Mouse (Mus musculus) layer of hippocampus, postnatal 36 days (tissue): ENCODE data around the gene Cdh5. TPM values are rescaled to one million over a fixed set of nuclear protein-coding genes. Genes with fewer than 3 reads are reported as not detected.

ENCODE experiments used
- DNase-seq, 2 experiments: peaks; one replicate each; pipeline ENCODE4 v3.0.0; 2022
- total RNA-seq, 2 experiments: library from RNA; stranded (reverse); gene quantifications; 2 replicates each; pipeline ENCODE4 v1.2.3; 2021

Gene Cdh5
- total RNA-seq, 2 experiments from 2014 or later: 8.5 to 9.1 TPM

DNA sequence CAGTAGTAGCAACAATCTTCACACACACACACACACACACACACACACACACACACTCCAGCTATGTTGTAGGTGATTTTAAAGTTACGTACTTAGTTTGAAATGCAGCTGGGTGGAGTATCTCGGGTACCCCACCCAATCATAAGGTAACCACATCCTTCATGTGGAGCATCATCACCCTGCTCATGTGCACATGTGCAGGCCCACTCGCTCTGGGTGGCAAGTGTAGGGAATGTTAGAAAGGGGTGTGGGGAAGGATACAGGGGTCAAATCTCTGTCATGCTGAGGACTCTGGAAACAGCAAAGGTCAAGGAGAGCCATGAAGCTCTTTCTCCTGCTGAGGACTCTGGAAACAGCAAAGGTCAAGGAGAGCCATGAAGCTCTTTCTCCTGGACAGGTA is 34.9 kb downstream of the Cdh5 start:
- no peak for DNase-seq

DNA sequence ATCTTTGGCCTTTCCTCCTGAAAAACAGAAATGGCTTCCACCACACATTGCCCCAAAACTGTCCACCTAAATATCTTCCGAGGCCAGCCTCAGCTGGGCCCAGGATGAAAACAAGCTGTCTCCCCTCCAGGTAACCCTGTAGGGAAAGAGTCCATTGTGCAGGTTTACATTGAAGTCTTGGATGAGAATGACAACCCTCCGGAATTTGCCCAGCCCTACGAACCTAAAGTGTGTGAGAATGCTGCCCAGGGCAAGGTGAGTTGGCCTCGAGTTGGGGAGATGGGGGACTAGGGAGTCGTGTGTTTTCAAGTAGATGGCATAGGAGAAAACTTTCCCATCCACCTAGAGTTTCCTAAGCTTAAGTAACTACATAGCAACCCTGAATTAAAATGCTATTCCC is 36.2 kb downstream of the Cdh5 start:
- no peak for DNase-seq

DNA sequence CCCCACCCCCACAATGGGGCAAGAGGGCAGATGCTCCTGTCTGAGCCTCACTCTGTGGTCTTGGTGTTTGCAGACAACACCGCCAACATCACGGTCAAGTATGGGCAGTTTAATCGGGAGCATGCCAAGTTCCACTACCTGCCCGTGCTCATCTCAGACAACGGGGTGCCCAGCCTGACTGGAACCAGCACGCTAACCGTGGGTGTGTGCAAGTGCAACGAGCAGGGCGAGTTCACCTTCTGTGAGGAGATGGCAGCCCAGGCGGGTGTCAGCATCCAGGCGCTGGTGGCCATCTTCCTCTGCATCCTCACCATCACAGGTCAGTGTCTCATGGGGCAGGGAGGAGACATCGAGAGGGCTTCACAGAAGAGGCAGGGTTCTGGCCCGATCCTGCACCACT is 39.2 kb downstream of the Cdh5 start:
- DNase-seq: no peak

DNA sequence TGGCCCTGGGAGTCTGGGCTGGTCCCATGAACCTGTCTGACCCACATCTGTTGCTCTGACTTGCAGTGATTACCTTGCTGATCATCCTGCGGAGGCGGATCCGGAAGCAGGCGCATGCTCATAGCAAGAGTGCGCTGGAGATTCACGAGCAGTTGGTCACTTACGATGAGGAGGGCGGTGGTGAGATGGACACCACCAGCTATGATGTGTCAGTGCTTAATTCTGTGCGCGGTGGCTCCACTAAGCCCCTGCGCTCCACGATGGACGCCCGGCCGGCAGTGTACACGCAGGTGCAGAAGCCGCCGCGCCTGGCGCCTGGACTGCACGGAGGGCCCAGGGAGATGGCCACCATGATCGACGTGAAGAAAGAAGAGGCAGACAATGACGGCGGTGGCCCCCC is 41.0 kb downstream of the Cdh5 start:
- no peak for DNase-seq

DNA sequence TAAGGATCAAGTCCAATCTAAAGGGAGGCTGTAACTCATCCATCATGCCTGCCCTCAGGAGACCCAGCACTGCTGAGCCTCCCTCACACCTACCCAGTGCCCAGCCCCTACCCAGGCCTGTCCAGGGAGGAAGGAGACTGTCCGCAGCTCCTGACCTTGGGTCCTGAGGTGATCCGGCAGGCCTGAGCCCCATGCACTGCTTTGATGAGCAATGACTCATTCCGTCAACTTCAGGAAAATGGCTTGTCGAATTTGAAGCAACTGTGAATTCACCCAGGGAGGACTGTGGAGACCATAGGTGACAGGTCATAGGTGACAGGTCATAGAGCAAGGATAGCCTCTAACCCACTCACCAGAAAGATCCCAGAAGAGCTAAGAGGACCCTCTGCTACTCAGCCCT is 42.0 kb downstream of the Cdh5 start:
- no peak for DNase-seq

DNA sequence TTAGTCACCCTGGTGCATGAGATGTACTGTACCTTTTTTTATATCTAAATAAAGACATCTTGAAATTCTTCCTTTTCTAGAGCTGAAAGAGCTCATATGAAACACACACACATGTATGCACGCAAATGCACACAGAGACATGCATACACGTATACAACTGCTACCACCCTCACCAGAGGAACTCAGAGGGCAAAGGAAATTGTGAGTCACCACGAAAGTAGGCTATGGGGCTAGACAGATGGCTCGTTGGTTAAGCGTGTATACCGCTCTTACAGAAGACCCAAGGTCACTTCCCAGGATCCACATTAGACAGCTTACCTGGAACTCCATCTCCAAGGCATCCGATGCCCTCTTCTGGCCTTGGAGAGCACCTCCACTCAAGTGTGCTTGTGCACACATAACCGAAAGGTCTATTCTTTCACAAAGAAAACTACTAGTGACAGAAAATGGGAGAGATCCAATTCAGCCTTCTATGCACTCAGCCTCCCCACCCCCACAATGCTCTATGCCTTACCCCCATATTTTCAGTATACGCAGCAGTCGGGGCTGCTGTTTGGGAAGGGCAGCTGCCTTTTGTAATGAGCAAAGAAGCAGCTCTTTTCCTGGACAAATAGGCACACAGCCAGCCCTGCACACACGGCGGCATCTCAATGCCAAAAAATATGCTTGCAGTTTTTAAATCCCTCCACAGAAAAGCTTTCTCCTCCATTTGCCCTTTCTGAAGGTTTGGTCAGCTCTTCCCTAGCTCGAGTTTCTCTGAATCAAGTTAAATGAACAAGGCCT is 43.2 kb downstream of the Cdh5 start:
- DNase-seq: no peak

DNA sequence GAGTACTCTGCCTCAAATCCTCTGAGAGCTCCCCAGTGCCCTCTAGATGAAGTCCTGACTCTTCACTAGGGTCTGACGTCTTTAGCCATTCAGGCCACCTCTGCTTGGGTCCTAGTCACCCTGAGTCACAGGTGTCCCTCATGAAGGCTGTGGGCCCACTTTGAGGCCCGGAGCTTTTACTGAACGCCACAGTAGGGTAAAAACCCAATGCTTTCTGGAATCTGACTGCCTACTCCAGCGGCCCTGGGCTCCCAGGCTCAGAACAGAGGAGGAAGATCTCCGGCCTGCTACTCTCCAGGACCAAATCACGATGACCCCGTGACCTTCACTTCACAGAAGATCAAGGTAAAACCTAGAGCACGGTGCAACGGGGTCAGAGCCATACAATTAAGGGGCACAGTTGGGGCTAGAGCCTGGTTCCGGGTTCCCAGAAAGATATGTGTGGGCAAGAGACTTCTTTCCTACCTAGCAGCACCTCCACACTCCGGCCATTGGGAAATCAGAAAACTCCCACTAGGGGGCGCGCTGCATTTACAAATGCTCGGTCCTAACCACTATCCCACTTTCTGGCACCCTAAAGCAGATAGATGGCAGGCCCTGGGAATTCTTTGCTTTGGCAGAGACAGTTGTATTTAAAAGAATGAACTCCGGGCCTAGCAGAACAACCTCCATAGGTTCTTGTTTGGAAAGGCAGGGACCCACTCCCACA is 44.7 kb downstream of the Cdh5 start:
- DNase-seq: peak; percentile 81

DNA sequence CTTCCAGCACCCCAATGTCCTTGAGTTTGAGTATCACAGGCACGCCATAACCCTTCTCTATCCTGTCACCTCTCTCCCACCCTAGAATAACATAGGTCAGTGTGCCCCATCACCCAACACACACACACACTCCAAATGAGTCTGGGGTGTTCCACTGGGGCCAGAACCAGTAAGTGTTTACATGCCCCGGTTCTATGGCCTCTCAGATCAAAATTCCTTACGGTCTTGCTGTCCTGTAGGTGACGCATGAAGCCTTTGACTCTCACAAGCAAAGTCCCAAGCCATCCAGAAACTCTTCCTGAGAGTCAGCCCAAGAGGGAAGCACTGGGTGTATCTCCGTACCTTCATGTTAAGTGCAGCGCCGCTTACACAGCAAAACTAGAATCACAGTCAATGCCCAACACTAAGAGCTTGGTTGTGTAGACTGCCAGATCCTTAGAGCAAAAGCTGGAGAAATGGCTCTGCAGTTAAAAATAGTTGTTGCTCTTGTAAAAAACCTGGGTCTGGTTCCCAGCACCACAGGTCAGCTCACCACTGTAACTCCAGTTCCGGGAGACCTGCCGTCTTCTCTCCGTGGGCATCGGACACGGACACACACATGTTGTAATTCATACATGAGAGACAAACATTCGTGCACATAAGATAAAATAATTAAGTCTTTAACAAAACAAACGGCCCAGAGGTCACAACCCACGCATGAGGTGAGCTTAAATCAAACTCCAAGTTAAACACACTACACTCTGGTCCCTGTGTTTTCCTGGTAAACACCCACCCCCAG is 45.5 kb downstream of the Cdh5 start:
- DNase-seq: no peak

DNA sequence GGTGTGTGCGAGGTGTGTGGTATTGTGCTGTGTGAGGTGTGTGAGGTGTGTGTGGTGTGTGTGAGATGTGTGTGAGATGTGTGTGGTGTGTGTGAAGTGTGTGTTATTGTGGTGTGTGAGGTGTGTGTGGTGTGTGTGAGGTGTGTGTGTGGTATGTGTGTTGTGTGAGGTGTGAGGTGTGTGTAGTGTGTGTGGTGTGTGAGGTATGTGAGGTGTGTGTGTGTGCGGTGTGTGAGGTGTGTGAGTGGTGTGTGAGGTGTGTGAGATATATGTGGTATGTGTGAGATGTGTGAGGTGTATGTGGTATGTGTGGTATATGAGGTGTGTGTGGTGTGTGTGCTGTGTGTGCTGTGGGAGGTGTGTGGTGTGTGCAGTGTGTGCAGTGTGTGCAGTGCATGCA is 46.5 kb downstream of the Cdh5 start:
- no peak for DNase-seq

DNA sequence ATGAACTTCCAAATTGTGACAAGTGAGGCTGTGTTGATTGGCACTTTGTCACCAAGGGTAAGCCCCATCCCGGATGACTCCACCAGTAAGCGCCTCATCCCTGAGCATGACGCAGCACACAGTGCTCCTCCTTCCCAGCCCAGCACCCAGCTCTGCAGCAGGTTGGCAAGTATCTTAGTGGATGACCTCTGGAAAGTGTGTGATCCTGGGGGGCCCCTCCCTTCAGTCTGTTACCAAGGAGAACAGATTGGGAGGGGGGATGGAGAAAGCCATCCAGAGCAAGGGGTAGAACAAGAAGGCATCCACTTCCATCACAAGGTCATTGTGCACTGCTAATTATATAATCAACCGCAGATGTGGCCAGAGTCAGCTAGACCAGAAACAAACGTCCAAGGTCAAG is 59.3 kb downstream of the Cdh5 start:
- DNase-seq: no peak

DNA sequence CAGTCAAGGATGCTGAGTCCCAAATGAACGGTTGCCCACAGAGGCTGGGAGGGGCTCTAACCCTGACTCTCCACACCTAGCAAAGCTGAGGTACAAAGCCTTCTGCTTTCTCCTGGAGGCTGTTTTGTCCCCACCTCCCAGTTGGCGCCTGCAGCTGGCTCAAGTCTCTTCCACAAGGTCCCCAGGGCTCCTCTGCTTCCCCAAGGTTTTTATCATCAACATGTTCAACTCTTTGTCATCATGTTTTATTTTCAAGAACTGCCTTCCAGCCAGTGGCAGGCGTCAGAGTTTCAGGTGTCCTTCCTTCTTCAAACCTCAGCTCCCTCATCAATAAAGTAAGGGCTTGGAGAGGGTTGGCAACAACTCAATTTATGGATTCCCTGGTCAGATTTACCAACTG is 68.0 kb downstream of the Cdh5 start:
- no peak for DNase-seq

DNA sequence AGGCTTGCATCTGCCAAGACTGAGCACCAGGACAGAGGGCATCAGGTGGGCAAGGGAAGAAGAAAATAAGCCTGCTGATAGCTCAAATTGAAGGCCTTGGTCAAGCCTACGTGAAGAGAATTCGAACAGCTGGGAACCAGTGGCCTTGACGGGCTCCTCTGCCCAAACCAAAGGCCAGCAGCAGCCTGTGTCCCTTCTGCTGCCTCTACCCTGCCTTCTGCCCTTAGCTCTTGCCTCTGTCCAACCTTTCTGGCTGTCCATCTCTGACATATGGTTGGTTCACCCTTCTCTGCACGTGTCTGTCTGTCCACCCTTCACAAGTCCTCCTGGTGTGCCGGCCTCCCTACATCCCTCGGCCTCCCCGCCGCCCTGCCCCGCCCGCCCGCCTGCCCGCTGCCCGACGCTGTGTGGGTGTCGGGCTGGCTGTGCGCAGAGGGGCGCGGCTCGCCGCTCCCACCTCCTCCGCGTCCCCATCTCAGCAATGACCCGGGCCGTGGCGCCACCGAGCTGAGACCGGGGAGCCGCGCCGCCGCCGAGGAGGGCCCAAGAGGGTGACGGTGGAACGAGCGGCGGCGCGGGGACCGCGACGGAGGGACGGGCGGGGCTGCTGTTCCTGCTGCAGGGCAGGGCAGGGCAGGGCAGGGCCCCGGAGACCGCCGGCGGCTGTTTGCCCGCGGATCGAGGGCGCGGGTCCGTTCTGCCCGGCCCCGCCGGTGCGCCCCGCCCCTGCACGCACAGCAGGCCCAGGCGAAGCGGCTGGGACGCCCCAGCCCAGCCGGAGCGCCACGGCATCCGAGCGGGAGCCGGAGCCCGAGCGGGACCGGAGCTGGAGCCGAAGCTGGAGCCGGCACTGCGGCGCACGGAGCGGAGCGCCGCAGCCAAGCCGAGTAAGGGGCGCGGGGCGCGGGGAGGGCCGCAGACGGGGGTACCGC is 69.0 kb downstream of the Cdh5 start, which contains the start of gene Bean1:
Bean1 (plus strand) TSS at position 325 of the 932 bp plus-strand sequence.
- DNase-seq: peak; percentile 30 to 38

DNA sequence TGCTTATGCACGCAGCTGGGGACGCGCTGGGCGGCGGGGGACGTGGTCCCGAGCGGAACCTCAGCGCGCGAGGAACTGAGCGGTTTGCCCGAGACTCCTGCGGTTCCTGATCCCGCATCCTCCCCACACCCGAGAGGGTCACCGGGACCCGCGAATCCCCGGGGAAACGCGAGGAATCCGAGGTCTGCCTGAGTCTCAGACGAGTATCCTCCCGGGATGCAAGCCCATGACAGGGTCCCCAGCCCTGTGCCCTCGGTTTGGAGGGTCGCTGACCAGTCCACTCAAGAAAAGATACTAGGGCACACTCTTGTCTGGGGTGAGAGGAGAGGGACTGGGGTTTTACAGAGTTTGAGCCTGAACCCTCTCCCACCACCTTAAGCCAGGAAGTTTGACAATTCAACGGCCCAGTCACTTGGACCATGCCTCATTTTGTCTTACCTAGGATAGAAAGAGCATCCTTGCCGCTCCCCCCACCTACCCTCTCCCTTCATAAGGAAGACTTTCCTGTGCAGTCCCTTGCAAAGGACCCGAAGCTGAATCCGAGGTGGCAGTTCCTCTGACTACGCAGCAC is 69.7 kb downstream of the Cdh5 start:
- DNase-seq: no peak

DNA sequence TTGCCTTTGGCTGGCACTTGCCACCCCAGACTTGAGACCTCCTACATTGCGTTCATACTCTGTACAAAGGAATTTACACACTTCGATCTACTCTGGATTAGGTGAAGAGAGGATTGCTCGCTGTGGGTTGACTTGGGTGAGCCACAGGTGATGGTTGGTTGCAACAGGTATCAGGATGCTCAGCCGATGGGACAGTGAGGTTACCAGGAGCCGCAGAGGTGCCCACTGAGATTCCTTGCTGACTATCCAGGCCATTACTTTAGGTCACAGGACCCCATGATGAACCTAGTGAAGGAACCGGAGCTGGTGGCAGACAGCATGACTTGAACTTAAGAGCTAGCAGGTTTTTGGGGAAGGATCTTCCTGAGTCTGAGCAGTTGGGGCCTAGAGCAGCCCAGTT is 71.0 kb downstream of the Cdh5 start:
- DNase-seq: no peak

DNA sequence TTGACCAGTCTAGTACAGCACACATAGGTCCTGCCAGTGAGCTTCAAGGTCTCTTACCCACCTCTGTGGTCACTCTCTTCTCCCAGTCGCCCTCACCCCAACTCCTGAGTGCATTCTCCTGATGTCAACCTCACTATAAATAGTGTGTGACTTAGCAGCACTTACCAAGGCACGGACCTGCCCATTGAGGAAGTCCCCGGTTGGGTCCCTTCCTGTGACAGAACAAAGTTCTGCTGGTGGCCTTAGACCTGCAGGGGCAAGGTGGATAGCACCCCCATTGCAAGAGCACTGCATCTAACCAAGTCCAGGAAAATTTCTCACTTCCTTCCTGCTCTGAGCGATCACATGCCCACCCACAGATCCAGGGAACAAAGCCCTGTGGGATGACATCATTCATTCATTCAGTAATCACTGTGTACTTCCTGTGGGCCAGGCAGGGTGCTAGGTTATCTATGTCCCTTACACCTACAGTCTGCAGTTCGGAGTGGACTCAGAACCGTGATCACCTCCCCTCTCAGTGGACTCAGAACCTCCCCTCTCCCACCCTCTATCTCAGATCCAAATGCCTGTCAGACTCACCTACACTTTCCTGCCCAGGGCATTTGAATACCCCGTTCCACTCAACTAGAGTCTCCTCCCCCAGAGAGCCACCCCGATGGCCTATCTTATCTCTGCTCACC is 74.6 kb downstream of the Cdh5 start:
- DNase-seq: no peak

DNA sequence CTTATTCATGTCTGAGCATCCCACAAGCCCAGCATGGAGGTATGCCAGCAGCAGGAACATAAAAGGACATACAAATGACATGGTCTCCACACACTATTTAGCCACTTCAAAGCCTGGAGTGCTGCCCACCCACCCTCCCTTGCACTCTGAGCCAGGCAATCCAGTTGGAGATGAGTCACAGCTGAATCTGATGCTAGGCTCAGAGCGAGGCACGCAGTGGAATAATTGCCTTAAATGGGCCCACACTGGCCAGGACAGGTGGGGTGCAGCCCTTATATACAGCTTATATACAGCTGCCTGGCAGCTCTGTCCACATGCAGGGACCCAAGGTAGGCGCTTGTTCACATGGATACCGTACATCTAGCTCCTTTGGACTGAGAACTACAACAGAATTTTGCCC is 75.6 kb downstream of the Cdh5 start:
- no peak for DNase-seq

DNA sequence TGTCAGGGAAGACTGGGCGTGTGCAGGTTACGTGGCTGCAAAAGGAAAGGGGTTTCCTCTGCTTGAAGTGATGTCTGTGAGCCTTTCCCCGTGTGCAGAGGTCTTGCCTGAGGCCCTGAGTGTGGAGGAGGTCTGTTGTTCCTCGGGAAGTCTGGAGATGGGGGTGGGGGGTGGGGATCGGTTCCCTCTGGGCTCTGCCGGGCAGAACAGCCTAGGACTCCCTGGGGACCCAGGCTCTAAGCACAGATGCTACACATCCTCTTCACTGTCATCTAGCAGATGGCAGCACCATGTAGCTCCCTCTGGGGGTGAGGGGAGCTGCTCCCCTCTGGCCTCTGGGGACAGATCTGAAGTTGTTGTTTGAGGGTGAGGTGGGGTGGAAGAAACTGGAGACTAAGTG is 83.5 kb downstream of the Cdh5 start:
- DNase-seq: no peak

DNA sequence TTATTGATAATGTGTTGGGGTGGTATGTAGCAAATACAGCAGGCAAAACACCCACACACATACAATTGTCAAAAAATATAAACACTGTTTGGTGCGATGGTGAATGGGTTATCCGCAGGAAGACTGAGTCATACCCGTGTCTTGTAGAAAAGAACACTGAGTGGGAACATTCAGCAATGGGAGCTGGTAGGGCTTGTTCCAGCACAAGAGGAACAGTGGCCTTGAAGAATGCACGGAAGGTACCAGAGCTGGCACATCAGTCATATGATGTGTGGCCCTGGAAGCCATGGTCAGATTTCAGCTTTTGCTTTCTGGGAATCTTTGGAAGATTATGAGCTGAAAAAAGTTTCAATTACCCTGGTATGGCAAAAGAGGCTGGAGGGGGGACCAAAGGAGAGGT is 85.4 kb downstream of the Cdh5 start:
- DNase-seq: no peak

DNA sequence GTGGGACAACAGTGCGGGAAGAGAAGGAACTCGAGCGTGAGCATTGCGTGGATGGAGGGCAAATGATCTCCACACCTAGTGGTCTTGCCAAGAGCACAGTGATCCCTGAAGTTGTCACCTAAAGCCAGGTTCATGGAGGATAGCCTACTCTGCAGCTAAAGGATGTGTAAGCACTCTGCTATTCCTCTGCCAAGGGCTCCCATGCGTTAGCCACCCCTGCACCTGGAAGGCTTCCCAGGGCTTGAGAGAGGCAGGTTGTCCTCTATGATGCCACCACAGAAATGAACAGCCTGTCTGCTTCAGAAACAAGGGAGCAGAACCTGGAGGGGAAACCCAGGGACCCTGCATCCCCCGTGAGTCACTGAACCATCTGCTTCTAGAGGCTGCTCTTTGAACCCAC is 86.2 kb downstream of the Cdh5 start:
- no peak for DNase-seq

DNA sequence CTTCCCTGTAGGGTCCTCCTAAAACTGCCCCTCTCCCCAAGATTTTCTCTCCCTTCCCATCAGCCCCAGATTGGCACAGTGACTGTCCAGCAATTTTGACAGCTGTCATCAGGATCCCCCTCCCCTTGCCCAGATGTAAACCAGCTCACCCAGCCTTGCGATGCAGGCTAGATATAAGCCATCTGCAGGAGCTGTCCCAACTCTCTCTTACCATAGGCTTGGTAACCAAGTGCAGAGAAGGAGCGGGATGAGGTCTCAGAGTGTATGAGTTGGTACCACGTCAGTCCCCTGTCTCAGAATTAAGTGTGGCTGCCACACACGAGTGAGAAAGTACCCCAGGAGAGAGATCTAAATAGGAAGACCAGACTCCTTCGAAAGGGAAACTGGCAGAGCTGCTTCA is 87.0 kb downstream of the Cdh5 start:
- DNase-seq: no peak

DNA sequence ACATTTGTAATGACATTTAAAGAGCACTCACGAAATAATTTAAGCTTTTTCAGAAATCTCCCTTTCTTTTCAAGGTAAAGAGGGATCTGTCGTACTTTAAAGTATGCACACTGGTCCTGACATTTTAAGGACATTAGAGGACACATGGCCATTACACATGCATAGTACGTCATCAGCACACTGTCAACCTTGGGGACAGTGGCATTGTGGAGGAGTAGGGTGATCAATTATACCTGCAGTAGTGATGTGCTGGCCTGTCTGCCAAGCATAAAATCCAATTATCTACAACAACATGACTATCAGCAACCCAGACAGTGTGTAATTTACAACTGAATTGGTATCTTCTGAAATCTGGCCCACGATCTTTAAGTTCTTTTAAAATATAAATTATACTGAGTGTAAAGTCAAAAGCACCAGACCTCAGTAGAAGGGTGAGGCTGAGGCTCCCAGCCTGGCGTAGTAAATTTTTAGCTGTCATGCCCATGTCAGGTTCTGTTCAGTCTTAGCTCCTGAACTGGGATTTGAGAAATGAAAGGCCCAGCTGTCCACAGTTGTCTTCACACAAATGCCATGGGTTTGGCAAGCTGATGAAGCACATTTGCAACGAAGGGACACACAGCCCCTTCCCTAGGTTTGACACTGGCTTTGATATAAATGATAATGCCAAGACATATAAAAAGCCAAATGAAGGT is 89.5 kb downstream of the Cdh5 start:
- DNase-seq: no peak
